Mouse (Mus musculus): ENCODE data around the gene Pgam1.

DNA sequence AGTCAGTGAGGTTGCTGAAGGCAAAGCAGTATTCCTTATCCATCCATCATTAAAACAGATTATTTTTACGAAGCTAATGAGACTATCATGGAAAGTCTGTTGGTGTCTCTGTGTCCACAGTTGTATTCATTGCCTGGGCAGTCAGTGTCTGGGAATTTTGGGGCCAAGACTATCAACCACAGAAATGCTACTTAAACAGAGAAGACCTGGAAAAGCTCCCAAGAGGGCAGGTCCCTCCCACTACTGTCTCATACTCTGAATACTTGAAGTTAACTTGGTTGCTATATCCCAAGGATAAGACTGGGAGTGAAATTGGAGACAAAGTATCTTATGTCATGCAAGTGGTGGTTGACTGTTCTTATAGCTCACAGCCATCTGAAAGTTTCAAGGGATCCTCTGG, 24.2 kb downstream of the Pgam1 start:
- TF ChIP-seq CTCF (IDR thresholded peaks at IDR 0.05; ENCODE audit: low read depth, low read length) = no peak
- TF ChIP-seq POLR2A (IDR thresholded peaks at IDR 0.05; ENCODE audit: borderline replicate concordance, low read depth, low read length) = no peak
